Mouse (Mus musculus) midbrain, embryonic 12.5 days (tissue): ENCODE data around the gene Commd9. TPM values are rescaled to one million over a fixed set of nuclear protein-coding genes. Genes with fewer than 3 reads are reported as not detected.

Experiments
- ATAC-seq: fragments of 200-750 bp; cut with Nextera tagmentation; 2 replicates; pipeline ENCODE4 v1.8.0; 2017; ENCODE audit warnings: low read depth, moderate TSS enrichment, moderate library complexity; ENCODE audit not compliant: low FRiP score
- H3K27ac ChIP-seq: fragments of 300-500 bp; sonication (generic); replicated peaks from 2 replicates; pipeline ENCODE4 v1.5.1; 2016; ENCODE audit warnings: mild to moderate bottlenecking
- H3K27me3 ChIP-seq: fragments of 300-500 bp; sonication (generic); 2 replicates; pipeline ENCODE4 v1.6.1; 2016; ENCODE audit warnings: mild to moderate bottlenecking
- H3K36me3 ChIP-seq: fragments of 300-500 bp; sonication (generic); 2 replicates; pipeline ENCODE4 v1.6.1; 2016
- H3K4me1 ChIP-seq: fragments of 300-500 bp; sonication (generic); 2 replicates; pipeline ENCODE4 v1.6.1; 2016
- H3K4me2 ChIP-seq: fragments of 300-500 bp; sonication (generic); replicated peaks from 2 replicates; pipeline ENCODE4 v1.6.1; 2016; ENCODE audit warnings: mild to moderate bottlenecking, moderate library complexity
- H3K4me3 ChIP-seq: fragments of 300-500 bp; sonication (generic); 2 replicates; pipeline ENCODE4 v1.5.1; 2016; ENCODE audit warnings: mild to moderate bottlenecking
- H3K9ac ChIP-seq: fragments of 300-500 bp; sonication (generic); replicated peaks from 2 replicates; pipeline ENCODE4 v1.6.1; 2016; ENCODE audit warnings: mild to moderate bottlenecking, moderate library complexity
- H3K9me3 ChIP-seq: fragments of 300-500 bp; sonication (generic); 2 replicates; pipeline ENCODE4 v1.6.1; 2016; ENCODE audit warnings: mild to moderate bottlenecking
- WGBS: fragments of 180-500 bp; shearing (Covaris S2); methylation state at CpG from one replicate; pipeline ENCODE4 v1.1.7; 2016; 5-methylcytosine and 5-hydroxymethylcytosine counted together
- polyA plus RNA-seq: library from polyadenylated mRNA; unstranded; fragments of >200 nt; fragmentation: Nextera tagmentation; extraction: Ambion mirVana; gene quantifications from 2 replicates; pipeline ENCODE4 v1.2.1, GENCODE M21; 2016

Gene Commd9
- polyA plus RNA-seq, result 76.3 and 83.1 TPM in 2 replicates

DNA sequence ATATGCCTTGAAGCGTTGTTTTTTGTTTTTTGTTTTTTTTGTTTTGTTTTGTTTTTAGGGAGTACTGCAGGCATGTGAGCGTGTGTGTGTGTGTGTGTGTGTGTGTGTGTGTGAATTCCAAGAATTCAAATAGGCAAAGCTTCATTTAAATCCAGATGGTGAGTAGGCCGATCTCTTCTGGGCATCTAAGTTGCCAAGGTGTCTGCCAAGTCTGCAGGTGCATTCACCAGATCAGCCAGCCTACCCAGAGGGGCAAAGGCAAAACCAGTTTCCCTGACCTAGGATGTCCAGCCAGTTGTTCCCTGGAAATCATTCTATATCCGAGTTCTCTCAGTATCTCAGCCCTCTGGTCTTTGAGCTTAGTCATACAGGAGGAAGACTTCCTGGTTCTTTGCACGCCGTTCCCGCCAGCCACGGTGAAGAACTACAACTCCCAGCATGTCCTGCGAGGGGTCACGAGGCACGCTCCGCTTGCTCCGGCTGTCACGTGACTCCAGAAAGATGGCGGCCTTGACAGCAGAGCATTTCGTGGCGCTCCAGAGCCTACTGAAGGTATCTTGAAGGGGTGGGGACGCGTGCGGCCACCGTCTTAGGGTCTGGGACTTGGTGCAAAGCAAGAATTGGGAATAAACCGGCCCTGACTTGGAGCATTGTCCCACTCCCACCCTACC lies at the start of gene Commd9:
Gene Commd9, plus strand, starts transcription at position 480 of the 671 bp plus-strand sequence.
- Histone ChIP-seq H3K4me1 (peaks cover 12% of the 10 kb centered on the region), H3K4me3 (peak within 1 kb of the TSS; percentile 82), H3K9ac (peak within 1 kb of the TSS; percentile 68), H3K9me3 (no peaks in the 10 kb centered on the region), H3K4me2 (peak within 1 kb of the TSS; percentile 75), H3K27ac (0 out of 2 replicates have a peak within 1 kb of the TSS, but pooled peaks have one; percentile 10), H3K36me3 (no peaks in the 10 kb centered on the region), H3K27me3 (peaks cover 8% of the 10 kb centered on the region; the same call in 1 of the 2 replicates)
- 12% methylated on average over 22 of the region's 22 CpGs for WGBS
- ATAC-seq, result peak; percentile 97

DNA sequence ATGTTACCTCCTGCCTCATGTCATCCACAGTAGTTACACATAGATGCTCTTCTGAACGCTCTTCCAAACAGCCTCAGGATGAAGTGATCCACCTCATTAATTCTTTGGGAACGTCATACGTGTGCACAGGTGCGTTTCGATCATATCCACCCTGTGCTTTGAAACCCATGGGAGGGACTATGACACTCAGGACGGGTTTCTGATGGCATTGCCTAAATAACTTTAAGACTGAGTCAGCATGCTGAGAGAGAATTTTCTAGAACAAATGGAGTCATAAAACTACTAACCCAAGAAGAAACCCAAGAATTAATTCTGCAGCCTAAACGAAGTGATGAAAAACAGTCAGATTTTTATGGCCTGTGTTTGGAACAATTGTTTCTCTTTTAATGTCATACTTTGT lies 43.3 kb upstream of the Commd9 start:
- no peaks in the 10 kb centered on the region for H3K4me1 ChIP-seq
- no peaks in the 10 kb centered on the region for H3K36me3 ChIP-seq
- H3K4me3 ChIP-seq, result no peak overlapping the region
- no peaks in the 10 kb centered on the region for H3K27me3 ChIP-seq
- no peaks in the 10 kb centered on the region for H3K9me3 ChIP-seq
- no peak overlapping the region for H3K9ac ChIP-seq
- H3K27ac ChIP-seq, result no peak overlapping the region
- 89% methylated on average over 7 of the region's 7 CpGs for WGBS
- no peak overlapping the region for H3K4me2 ChIP-seq
- no peak for ATAC-seq

DNA sequence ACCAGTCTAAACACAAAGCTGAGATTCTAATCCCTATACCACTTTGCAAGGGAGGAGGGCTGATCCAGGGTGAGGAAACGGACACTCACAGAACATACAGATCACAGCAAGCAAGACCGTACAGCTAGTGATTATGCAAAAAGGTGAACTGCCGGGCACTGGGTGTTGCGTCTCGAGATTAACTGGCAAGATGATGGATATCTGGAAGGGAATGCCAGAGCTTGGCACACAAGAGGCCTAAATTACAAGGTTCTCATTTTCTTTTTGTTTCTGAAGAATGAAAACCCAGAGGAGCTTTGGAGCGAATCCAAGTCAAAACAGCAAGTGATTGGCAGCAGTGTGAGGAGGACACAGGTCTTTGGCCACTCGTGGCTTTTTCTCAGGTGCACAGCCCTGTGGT lies 31.3 kb upstream of the Commd9 start:
- 81% methylated on average over 7 of the region's 7 CpGs for WGBS
- H3K9me3 ChIP-seq, result no peaks in the 10 kb centered on the region
- no peaks in the 10 kb centered on the region for H3K27me3 ChIP-seq
- no peaks in the 10 kb centered on the region for H3K36me3 ChIP-seq
- H3K4me3 ChIP-seq, result no peak overlapping the region
- no peak overlapping the region for H3K9ac ChIP-seq
- H3K4me1 ChIP-seq, result no peaks in the 10 kb centered on the region
- no peak for ATAC-seq
- H3K4me2 ChIP-seq, result no peak overlapping the region
- no peak overlapping the region for H3K27ac ChIP-seq

DNA sequence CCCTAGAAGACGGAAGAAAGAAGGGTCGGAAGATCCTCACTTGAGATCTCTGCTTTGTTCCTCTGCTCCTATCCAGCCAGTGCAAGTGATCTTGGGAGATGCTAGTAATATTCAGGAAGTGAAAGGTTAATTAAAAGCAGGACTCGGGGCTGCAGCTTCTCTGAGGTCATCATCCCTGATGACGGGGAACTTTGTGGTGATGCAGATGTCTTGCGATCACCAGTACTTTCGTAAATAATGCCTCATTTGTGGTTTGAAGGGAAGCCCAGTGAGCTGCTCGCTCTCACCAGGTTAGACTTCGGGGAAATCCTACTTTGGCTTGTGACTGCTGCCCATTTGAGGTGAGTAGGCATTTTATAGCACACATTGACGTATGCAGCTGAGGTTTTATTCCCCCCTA lies 29.9 kb upstream of the Commd9 start:
- Histone ChIP-seq H3K36me3 (no peaks in the 10 kb centered on the region), H3K4me3 (no peak overlapping the region), H3K27me3 (no peaks in the 10 kb centered on the region), H3K4me1 (no peaks in the 10 kb centered on the region), H3K4me2 (no peak overlapping the region), H3K9ac (no peak overlapping the region), H3K9me3 (no peaks in the 10 kb centered on the region), H3K27ac (no peak overlapping the region)
- ATAC-seq, result no peak
- WGBS, result 85% methylated on average over 9 of the region's 9 CpGs

DNA sequence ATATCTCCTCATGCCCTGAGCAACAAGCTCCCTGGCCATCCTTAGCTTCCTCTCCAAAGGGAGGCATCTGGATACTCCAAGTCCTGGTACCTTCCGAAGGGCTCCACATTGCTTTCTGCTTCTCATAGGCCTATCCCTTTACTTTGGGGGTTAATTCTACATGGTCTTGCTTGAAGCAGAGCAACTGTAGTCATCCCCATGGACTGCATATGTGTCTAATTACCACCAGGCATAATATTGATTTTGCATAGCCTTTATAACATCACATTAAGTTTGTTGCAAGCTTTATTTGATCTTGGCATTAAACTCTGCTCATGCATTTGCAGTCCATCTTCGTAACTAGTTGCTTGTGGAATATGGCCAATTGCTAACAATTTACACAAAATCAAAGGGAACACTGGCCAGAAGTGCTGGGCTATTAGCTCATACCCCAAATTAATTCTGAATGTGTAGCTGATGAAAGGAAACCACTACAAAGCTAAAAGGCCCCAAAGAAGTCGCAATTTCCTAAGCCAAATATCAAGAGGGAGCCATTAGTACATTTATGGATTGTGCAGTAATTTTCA lies 25.0 kb upstream of the Commd9 start:
- H3K9me3 ChIP-seq, result no peaks in the 10 kb centered on the region
- 89% methylated on average over 3 of the region's 3 CpGs for WGBS
- H3K4me3 ChIP-seq, result no peak overlapping the region
- no peak overlapping the region for H3K27ac ChIP-seq
- H3K27me3 ChIP-seq, result no peaks in the 10 kb centered on the region
- ATAC-seq, result no peak
- H3K9ac ChIP-seq, result no peak overlapping the region
- H3K36me3 ChIP-seq, result no peaks in the 10 kb centered on the region
- no peaks in the 10 kb centered on the region for H3K4me1 ChIP-seq
- no peak overlapping the region for H3K4me2 ChIP-seq

DNA sequence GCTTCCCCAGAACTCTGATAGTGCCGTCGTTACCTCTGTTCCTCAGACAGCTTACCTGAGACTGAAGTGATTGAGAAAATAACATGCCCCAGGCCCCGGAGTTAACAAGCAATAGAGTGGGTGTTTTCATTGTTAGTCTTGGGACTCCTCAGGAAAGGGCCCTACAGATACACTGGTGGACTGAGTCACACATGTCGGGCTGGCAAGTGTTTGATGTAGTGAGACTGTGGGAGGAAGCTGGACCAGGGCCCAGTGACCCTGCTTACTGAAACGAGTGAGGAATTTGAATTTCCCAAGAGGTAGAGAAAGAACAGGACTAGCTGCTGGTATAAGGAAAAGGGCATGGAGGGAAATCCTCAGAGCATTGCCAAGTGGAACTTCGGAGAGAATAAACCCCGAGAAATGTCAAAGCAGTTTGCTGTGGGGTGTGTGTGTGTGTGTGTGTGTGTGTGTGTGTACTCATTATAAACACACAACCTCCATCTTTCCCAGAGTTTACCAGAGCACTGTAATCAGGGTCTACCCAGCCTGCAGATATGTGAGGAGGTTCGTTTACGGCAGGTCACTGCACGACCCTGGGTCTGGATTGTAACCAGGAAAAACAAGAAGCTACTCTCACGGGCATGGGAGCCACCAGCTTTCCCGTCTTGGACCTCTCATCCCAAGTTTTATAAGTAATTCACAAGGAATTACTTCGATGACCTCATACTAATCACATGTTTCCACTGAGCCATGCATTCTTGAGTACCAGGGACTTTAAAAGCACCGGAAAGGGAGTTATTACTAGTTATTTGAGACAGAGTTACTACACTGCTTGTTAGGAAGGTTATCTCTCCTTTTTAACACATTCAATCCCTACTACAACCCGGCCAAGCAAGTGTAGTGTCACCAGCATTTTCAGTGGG lies 23.6 kb upstream of the Commd9 start:
- WGBS, result 82% methylated on average over 15 of the region's 15 CpGs
- H3K9ac ChIP-seq, result no peak overlapping the region

DNA sequence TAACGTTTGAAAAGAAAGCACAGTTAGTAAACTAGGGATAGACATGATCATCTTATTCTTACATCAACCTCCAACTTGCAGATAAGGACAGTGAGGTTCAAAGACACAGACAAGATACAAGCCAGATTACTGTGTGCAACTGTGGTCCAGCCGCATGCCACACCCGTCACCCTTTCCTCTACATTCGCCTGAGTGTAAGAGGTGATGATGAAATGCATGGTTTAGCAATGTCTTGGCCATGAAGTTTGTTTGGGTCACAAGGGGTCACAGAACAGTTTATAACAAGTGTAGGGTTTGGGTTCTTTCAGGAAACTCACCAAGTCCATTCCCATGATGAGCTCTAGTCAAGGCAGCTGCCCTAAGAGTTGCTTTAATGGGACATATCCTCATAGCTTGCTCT lies 17.4 kb upstream of the Commd9 start:
- no peaks in the 10 kb centered on the region for H3K36me3 ChIP-seq
- H3K9me3 ChIP-seq, result no peaks in the 10 kb centered on the region
- ATAC-seq, result no peak
- H3K4me3 ChIP-seq, result no peak overlapping the region
- H3K27ac ChIP-seq, result no peak overlapping the region
- H3K4me2 ChIP-seq, result no peak overlapping the region
- WGBS, result 96% methylated on average over 4 of the region's 4 CpGs
- 0 out of 2 replicates have a peak, but pooled peaks cover 2% of the 10 kb centered on the region for H3K4me1 ChIP-seq
- no peak overlapping the region for H3K9ac ChIP-seq
- H3K27me3 ChIP-seq, result 0 out of 2 replicates have a peak, but pooled peaks cover 5% of the 10 kb centered on the region

More for the DNA sequence above, 23.6 kb upstream of the Commd9 start:
- Histone ChIP-seq H3K27ac (no peak overlapping the region), H3K36me3 (no peaks in the 10 kb centered on the region), H3K4me2 (no peak overlapping the region), H3K4me1 (no peaks in the 10 kb centered on the region), H3K4me3 (no peak overlapping the region), H3K27me3 (no peaks in the 10 kb centered on the region), H3K9me3 (no peaks in the 10 kb centered on the region)
- no peak for ATAC-seq

DNA sequence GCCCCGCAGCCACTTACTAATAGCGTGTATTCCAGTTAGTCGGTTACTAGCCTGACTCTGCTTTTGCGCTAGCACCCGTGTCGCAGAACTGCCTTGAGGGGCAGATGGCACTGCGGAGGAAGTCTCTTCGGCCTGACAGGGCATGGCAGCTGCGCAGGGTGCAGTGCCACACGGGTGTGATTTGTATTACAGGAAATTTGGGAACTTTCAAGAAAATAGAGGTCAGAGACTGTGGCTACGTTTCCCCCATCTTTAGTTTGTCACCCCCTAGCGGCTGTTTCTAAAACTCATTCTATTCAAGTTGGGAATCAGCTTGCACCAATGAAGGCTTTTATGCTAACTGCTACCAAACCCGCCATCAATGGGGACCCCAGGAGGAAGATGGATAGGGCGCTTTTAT lies 14.9 kb upstream of the Commd9 start:
- Histone ChIP-seq H3K4me2 (peak overlapping the region; percentile 23), H3K27me3 (0 out of 2 replicates have a peak, but pooled peaks cover 5% of the 10 kb centered on the region), H3K36me3 (no peaks in the 10 kb centered on the region), H3K27ac (no peak overlapping the region), H3K4me1 (0 out of 2 replicates have a peak, but pooled peaks cover 2% of the 10 kb centered on the region), H3K9ac (no peak overlapping the region), H3K4me3 (no peak overlapping the region), H3K9me3 (no peaks in the 10 kb centered on the region)
- 32% methylated on average over 14 of the region's 14 CpGs for WGBS
- ATAC-seq, result no peak

DNA sequence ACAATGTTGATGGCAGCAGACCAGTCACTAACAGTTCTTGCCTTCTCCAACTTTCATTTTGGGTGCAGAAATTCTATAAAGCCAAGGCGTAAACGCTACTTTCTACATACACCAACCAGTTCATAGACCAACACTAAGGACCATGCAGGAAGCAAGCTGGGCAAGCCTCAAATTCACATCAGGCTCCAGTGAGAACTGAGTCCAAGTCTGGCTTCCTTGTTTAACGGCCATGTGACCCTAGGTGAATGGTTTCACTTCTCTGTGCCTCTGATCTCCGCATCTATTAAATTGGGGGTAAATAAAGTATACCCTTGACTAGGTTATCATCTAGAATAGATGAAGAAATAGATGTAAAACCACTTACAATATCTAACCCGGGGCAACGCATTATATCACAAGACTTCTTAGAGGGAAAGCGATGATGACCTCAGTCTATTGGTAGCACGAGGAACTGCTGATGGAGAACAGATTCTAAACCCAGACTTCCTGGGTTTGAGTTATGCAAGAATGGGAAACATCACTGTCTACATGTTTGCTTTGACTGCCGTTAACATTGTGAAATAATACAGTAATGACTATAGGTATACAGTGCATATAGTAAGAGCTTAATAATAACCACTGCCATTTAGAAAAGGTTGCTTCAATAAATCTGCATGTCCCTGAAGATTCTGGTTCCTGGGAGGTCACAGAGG lies 4.4 kb upstream of the Commd9 start:
- Histone ChIP-seq H3K9me3 (no peaks in the 10 kb centered on the region), H3K36me3 (no peaks in the 10 kb centered on the region), H3K27ac (no peak overlapping the region), H3K4me3 (no peak overlapping the region), H3K4me1 (peaks cover 6% of the 10 kb centered on the region), H3K27me3 (peaks cover 12% of the 10 kb centered on the region), H3K9ac (no peak overlapping the region), H3K4me2 (no peak overlapping the region)
- no peak for ATAC-seq
- 89% methylated on average over 9 of the region's 9 CpGs for WGBS

DNA sequence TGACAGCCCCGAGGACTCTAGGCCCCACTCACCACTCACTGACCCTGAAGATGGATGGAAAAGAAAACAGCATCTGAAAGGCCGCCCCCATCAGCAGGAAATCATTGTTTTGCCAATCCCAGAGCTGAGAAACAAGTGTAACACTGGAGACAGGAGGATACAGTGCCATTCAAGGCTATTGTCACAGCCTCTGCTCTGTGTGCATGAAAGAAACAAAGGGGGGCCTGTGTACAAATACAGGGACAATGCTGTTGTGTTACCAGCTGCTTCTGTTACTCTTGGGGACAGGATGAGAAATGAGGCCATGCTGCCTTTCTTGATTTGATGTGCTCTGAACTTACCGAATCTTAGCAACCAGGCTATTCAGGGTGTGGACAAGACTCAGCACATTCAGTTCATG lies 3.0 kb upstream of the Commd9 start, which contains the start of gene Prr5l:
Gene Prr5l, minus strand, starts transcription at position 30 of the 400 bp plus-strand sequence.
- ATAC-seq, result no peak
- 37% methylated on average over 3 of the region's 3 CpGs for WGBS
- no peak within 1 kb of the TSS for H3K27ac ChIP-seq
- no peak within 1 kb of the TSS for H3K4me2 ChIP-seq
- H3K9ac ChIP-seq, result no peak within 1 kb of the TSS
- no peak within 1 kb of the TSS for H3K4me3 ChIP-seq
- no peaks in the 10 kb centered on the region for H3K36me3 ChIP-seq
- H3K9me3 ChIP-seq, result no peaks in the 10 kb centered on the region
- H3K4me1 ChIP-seq, result peaks cover 12% of the 10 kb centered on the region
- peaks cover 12% of the 10 kb centered on the region for H3K27me3 ChIP-seq

DNA sequence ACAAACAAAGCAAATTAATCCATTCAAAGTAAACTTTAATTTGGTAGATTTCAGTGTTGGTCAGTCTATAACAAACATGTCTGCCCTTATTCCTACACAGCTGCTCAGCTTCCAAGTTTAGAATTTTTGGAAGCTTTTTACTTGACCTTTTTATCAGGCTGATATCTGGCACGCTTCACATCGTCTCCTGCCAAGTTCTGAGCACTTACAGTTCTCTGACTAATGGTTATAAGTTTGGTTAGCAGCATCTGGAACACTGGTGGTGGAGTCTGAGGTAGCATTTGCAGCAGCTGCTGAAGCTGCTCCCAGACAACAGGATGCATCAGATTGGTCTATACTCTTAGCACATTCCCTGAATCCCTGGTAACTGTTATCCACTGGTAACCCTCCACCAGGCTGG lies 1.8 kb upstream of the Commd9 start:
- no peak overlapping the region for H3K27ac ChIP-seq
- H3K4me2 ChIP-seq, result no peak overlapping the region
- no peak for ATAC-seq
- H3K9me3 ChIP-seq, result no peaks in the 10 kb centered on the region
- peaks cover 12% of the 10 kb centered on the region for H3K4me1 ChIP-seq
- 92% methylated on average over 2 of the region's 2 CpGs for WGBS
- peaks cover 12% of the 10 kb centered on the region for H3K27me3 ChIP-seq
- no peak overlapping the region for H3K9ac ChIP-seq
- no peak overlapping the region for H3K4me3 ChIP-seq
- H3K36me3 ChIP-seq, result no peaks in the 10 kb centered on the region
